ENCODE assay signal across 25 mouse cellular contexts in the genomic region with DNA sequence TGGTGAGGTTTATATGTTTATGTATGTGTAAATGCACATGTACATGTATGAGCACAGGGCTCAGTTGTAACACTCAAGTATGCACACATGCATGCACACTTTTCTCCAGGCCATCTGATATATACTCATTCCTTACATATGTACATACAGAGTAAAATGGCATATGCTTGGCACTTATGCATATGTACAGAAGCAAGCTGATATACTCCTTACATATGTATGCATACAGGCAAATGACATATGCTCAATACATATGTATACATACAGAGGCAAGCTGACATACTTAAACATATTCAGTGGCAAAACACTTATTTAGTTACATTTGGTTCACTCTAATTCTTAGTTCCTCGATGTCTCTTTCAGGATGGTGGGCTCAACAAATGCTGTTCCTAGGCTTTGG. TPM values are rescaled to one million over a fixed set of nuclear protein-coding genes. Genes with fewer than 3 reads are reported as not detected.
"Had no signal": no experiment of that assay in that cellular context is flagged by ENCODE, and none has a peak within 500 bp of the region (broad histone marks: within the 10 kb centered on the region; RNA-seq: fewer than 3 reads in every experiment).

No protein-coding gene starts in this region.

- H3K4me1 ChIP-seq: heart, embryonic 10.5 days; intestine, embryonic 15.5 days; liver, embryonic 13.5 days; liver, embryonic 15.5 days had no signal

- ATAC-seq: hindbrain, embryonic 16.5 days; inflammation-experienced regulatory T-cells, adult 6 months; intestine, embryonic 15.5 days; intestine, postnatal 0 days; liver, postnatal 0 days had no signal

- DNase-seq: gastrocnemius, postnatal 14 days; gastrocnemius, postnatal 36 days; kidney, adult 18-20 months; kidney, adult 8-10 months; kidney, postnatal 10 days; kidney, postnatal 25 days; kidney, postnatal 4 days; liver; liver, embryonic 13.5 days; liver, postnatal 0 days had no signal

- H3K9me3 ChIP-seq: heart, embryonic 10.5 days; heart, embryonic 13.5 days; heart, embryonic 15.5 days; hindbrain, embryonic 12.5 days; intestine, embryonic 15.5 days; limb, embryonic 10.5 days; limb, embryonic 12.5 days; liver, embryonic 13.5 days; liver, embryonic 15.5 days had no signal

- H3K27me3 ChIP-seq: heart, embryonic 13.5 days; heart, embryonic 15.5 days; hindbrain, embryonic 12.5 days; intestine, embryonic 15.5 days had no signal

- H3K9ac ChIP-seq: heart, embryonic 13.5 days; heart, embryonic 15.5 days; hindbrain, embryonic 12.5 days; hindbrain, embryonic 14.5 days; intestine, embryonic 15.5 days; limb, embryonic 12.5 days; liver, embryonic 13.5 days; liver, embryonic 15.5 days; liver, postnatal 0 days had no signal

- H3K27ac ChIP-seq: heart, embryonic 10.5 days; heart, embryonic 13.5 days; heart, embryonic 15.5 days; hindbrain, embryonic 12.5 days; hindbrain, embryonic 14.5 days; intestine, embryonic 15.5 days; layer of hippocampus, adult 2 months; left cerebral cortex, adult 2 months; limb, embryonic 10.5 days; limb, embryonic 12.5 days; liver, embryonic 13.5 days; liver, embryonic 15.5 days had no signal

- H3K4me2 ChIP-seq: heart, embryonic 13.5 days; heart, embryonic 15.5 days; hindbrain, embryonic 12.5 days; hindbrain, embryonic 14.5 days; intestine, embryonic 15.5 days; limb, embryonic 12.5 days; liver, embryonic 11.5 days; liver, embryonic 13.5 days; liver, embryonic 15.5 days had no signal

- H3K36me3 ChIP-seq: heart, embryonic 10.5 days; heart, embryonic 13.5 days; heart, embryonic 15.5 days; hindbrain, embryonic 12.5 days; intestine, embryonic 15.5 days; limb, embryonic 10.5 days; limb, embryonic 12.5 days; liver, embryonic 13.5 days; liver, embryonic 15.5 days had no signal

- H3K4me3 ChIP-seq: heart, embryonic 10.5 days; heart, embryonic 13.5 days; heart, embryonic 15.5 days; hindbrain, embryonic 12.5 days; intestine, embryonic 15.5 days; layer of hippocampus, adult 2 months; left cerebral cortex, adult 2 months; limb, embryonic 10.5 days; limb, embryonic 12.5 days; liver, embryonic 13.5 days; liver, embryonic 15.5 days had no signal

RNA-seq across cellular contexts. Expression of a gene that starts 7.1 kb away (rescaled TPM):
- polyA plus RNA-seq: inflammation-experienced regulatory T-cells, adult 6 months had no signal

RNA-seq across cellular contexts. Expression of a gene that starts 38.1 kb away (rescaled TPM):
- polyA plus RNA-seq: inflammation-experienced regulatory T-cells, adult 6 months had no signal
